10 mouse cellular contexts compared by ENCODE assay signal in genomic region chr14:50062733-50063104, GRCm38 (mm10). TPM values are rescaled to one million over a fixed set of nuclear protein-coding genes. Genes with fewer than 3 reads are reported as not detected.
DNase-seq lines count a peak whose midpoint lies in the region; ATAC-seq and TF ChIP-seq lines count a peak whose summit lies in the region.
"Had no signal": no experiment of that assay in that cellular context is flagged by ENCODE, and none has a peak within 500 bp of the region (broad histone marks: within the 10 kb centered on the region; RNA-seq: fewer than 3 reads in every experiment).

No protein-coding gene starts in this region.

- intact Hi-C loops in heart, postnatal 14 days (cut with DNase I), result no loop called here

- H3K9me3 ChIP-seq in heart, embryonic 11.5 days (replicated peaks; ENCODE audit: control insufficient read depth, low read length), result no peaks in the 10 kb centered on the region
- H3K9me3 ChIP-seq in hindbrain, embryonic 10.5 days, result no peaks in the 10 kb centered on the region
- H3K9me3 ChIP-seq in liver, postnatal 0 days (ENCODE audit: low read length), result no peaks in the 10 kb centered on the region

- no peak for TF ChIP-seq CTCF in liver, postnatal 0 days (IDR thresholded peaks at IDR 0.05; ENCODE audit: low read depth)

- 0 out of 2 replicates have a peak, but pooled peaks have one; percentile 25 for ATAC-seq in heart, embryonic 11.5 days (replicated peaks; ENCODE audit: insufficient number of reproducible peaks, low FRiP score, low TSS enrichment)
- peak; percentile 48 for ATAC-seq in liver, postnatal 0 days

- DNase-seq in heart, postnatal 14 days, result no peak
- DNase-seq in hindbrain, embryonic 10.5 days (ENCODE audit: low spot score), result peak; percentile 8
- no peak for DNase-seq in liver, postnatal 0 days
- DNase-seq in embryo, embryonic 9.5 days (ENCODE audit: extremely low spot score), result no peak
- no peak for DNase-seq in layer of hippocampus, adult 8-10 months (ENCODE audit: low spot score in 2 of 2)
- DNase-seq in urinary bladder, postnatal 25 days (ENCODE audit: low spot score), result no peak

- 1% methylated on average over 4 of the region's 4 CpGs for WGBS in heart, embryonic 11.5 days (ENCODE audit: insufficient replicate concordance)
- 1% methylated on average over 4 of the region's 4 CpGs for WGBS in hindbrain, embryonic 10.5 days
- under 1% methylated on average over 4 of the region's 4 CpGs for WGBS in liver, postnatal 0 days (ENCODE audit: insufficient replicate concordance)

- no peaks in the 10 kb centered on the region for H3K36me3 ChIP-seq in heart, embryonic 11.5 days (ENCODE audit: control insufficient read depth, insufficient read depth, low read length)
- H3K36me3 ChIP-seq in hindbrain, embryonic 10.5 days, result peaks cover 11% of the 10 kb centered on the region
- H3K36me3 ChIP-seq in liver, postnatal 0 days (replicated peaks; ENCODE audit: insufficient read depth, low read length), result no peaks in the 10 kb centered on the region

- H3K27ac ChIP-seq in heart, embryonic 11.5 days (ENCODE audit: low read depth, low read length), result no peak overlapping the region
- no peak overlapping the region for H3K27ac ChIP-seq in brown adipose tissue, adult 24 weeks (replicated peaks; ENCODE audit: low read depth, low read length)
- H3K27ac ChIP-seq in hindbrain, embryonic 10.5 days, result peak overlapping the region; percentile 93; the same call in 1 of the 2 replicates
- H3K27ac ChIP-seq in liver, postnatal 0 days (ENCODE audit: low read depth), result no peak overlapping the region

- peak overlapping the region; percentile 83 for H3K4me2 ChIP-seq in heart, embryonic 11.5 days
- H3K4me2 ChIP-seq in liver, postnatal 0 days (ENCODE audit: low read depth, low read length), result peak overlapping the region; percentile 94

- H3K4me1 ChIP-seq in heart, embryonic 11.5 days (ENCODE audit: control insufficient read depth, insufficient read depth, low read length), result no peaks in the 10 kb centered on the region; the same call in 1 of the 2 replicates
- H3K4me1 ChIP-seq in brown adipose tissue, adult 24 weeks (ENCODE audit: control insufficient read depth, insufficient read depth, insufficient read length, low read length), result no peaks in the 10 kb centered on the region
- H3K4me1 ChIP-seq in hindbrain, embryonic 10.5 days (replicated peaks), result peaks cover 7% of the 10 kb centered on the region; the same call in 1 of the 2 replicates
- peaks cover 10% of the 10 kb centered on the region; the same call in 1 of the 2 replicates for H3K4me1 ChIP-seq in liver, postnatal 0 days (ENCODE audit: insufficient read depth)

- TF ChIP-seq EP300 in liver, postnatal 0 days (IDR thresholded peaks at IDR 0.05; ENCODE audit: low read depth), result no peak

- H3K4me3 ChIP-seq in heart, embryonic 11.5 days (ENCODE audit: low read depth, low read length), result peak overlapping the region; percentile 76
- H3K4me3 ChIP-seq in brown adipose tissue, adult 24 weeks (ENCODE audit: insufficient read depth, low read depth, low read length), result peak overlapping the region; percentile 79
- peak overlapping the region; percentile 73 for H3K4me3 ChIP-seq in hindbrain, embryonic 10.5 days
- H3K4me3 ChIP-seq in liver, postnatal 0 days (ENCODE audit: low read depth, low read length), result peak overlapping the region; percentile 63

- H3K9ac ChIP-seq in heart, embryonic 11.5 days (ENCODE audit: low read depth, low read length), result peak overlapping the region; percentile 81
- H3K9ac ChIP-seq in liver, postnatal 0 days (replicated peaks), result no peak overlapping the region; the same call in 1 of the 2 replicates

- no peaks in the 10 kb centered on the region for H3K27me3 ChIP-seq in heart, embryonic 11.5 days (ENCODE audit: control insufficient read depth, insufficient read depth, low read length)
- no peaks in the 10 kb centered on the region for H3K27me3 ChIP-seq in hindbrain, embryonic 10.5 days (ENCODE audit: insufficient read depth, poor library complexity, severe bottlenecking)
- no peaks in the 10 kb centered on the region for H3K27me3 ChIP-seq in liver, postnatal 0 days (ENCODE audit: insufficient read depth, low read length)
- H3K27me3 ChIP-seq: CH12.LX had no signal

RNA-seq across cellular contexts. Expression of gene Olfr725, which starts 22.5 kb away (rescaled TPM):
- polyA plus RNA-seq in heart, embryonic 11.5 days (2014; fragmentation: Nextera tagmentation; extraction: Ambion mirVana), result not detected in 2 replicates
- not detected for total RNA-seq in heart, postnatal 14 days (2021)
- polyA plus RNA-seq in brown adipose tissue, adult 24 weeks (2012; ENCODE audit: insufficient read depth, insufficient read length, missing spikeins), result not detected in 2 replicates
- polyA plus RNA-seq in hindbrain, embryonic 10.5 days (2016; fragmentation: Nextera tagmentation; extraction: Ambion mirVana), result not detected in 2 replicates
- not detected in 2 replicates for polyA plus RNA-seq in liver, postnatal 0 days (2015; fragmentation: Nextera tagmentation; extraction: Ambion mirVana)
- not detected for total RNA-seq in layer of hippocampus, adult 8-10 months (2022)
- total RNA-seq: CH12.LX; neutrophil, adult 5-6 weeks had no signal

RNA-seq across cellular contexts. Expression of gene Olfr726, which starts 28.0 kb away (rescaled TPM):
- polyA plus RNA-seq in heart, embryonic 11.5 days (2014; fragmentation: Nextera tagmentation; extraction: Ambion mirVana), result not detected in 2 replicates
- not detected for total RNA-seq in heart, postnatal 14 days (2021)
- polyA plus RNA-seq in brown adipose tissue, adult 24 weeks (2012; ENCODE audit: insufficient read depth, insufficient read length, missing spikeins), result not detected in 2 replicates
- polyA plus RNA-seq in hindbrain, embryonic 10.5 days (2016; fragmentation: Nextera tagmentation; extraction: Ambion mirVana), result not detected in 2 replicates
- polyA plus RNA-seq in liver, postnatal 0 days (2015; fragmentation: Nextera tagmentation; extraction: Ambion mirVana), result not detected in 2 replicates
- total RNA-seq in layer of hippocampus, adult 8-10 months (2022), result not detected
- total RNA-seq: CH12.LX; neutrophil, adult 5-6 weeks had no signal
